Mouse (Mus musculus) CH12.LX (cell line): ENCODE measurements at regions not wholly inside any gene's neighbourhood (a gene's known extent, or its start where the extent isn't known, plus 50 kb on each side); places are given as distances from the start of the nearest gene placed in this dataset.

Experiments used
- MAX ChIP-seq: IDR thresholded peaks from 2 replicates; pipeline ENCODE4 v1.6.1; 2011; ENCODE audit warnings: low read length, improper control_type of control experiment
- MEF2A ChIP-seq: IDR thresholded peaks from 2 replicates; pipeline ENCODE4 v1.6.1; 2014; ENCODE audit warnings: low read depth, mild to moderate bottlenecking, inconsistent platforms, low read length, improper control_type of control experiment, borderline replicate concordance
- POLR2A ChIP-seq: IDR thresholded peaks from 2 replicates; pipeline ENCODE4 v1.6.1; 2011; ENCODE audit warnings: low read depth, mild to moderate bottlenecking, improper control_type of control experiment, low read length
- POLR2AphosphoS2 ChIP-seq: IDR thresholded peaks from 2 replicates; pipeline ENCODE4 v1.6.1; 2011; ENCODE audit warnings: low read depth, low read length, improper control_type of control experiment
- ZMIZ1 ChIP-seq: IDR thresholded peaks from 2 replicates; pipeline ENCODE4 v1.6.1; 2012; ENCODE audit warnings: low read depth, mild to moderate bottlenecking, inconsistent platforms, low read length, improper control_type of control experiment

GRCm38 (mm10) chr11:63691041-63691440 is 231.0 kb downstream of the Hs3st3b1 start:
- TF ChIP-seq POLR2AphosphoS2 = no peak
- no peak for TF ChIP-seq ZMIZ1
- TF ChIP-seq MAX = no peak
- no peak for TF ChIP-seq POLR2A
- TF ChIP-seq MEF2A = no peak
